Mouse (Mus musculus): ENCODE results near the gene Olfr884.

Gene Olfr884

GRCm38 (mm10) chr9:38046255-38046654, at the start of gene Olfr884:
Gene Olfr884, plus strand, starts transcription at chr9:38046555.
- DNase-seq (ENCODE audit: low read depth, low spot score): no peak

- DNase-seq (ENCODE audit: low read depth, low spot score): peak; percentile 9
Measured at GRCm38 (mm10) chr9:37998581-37999204, 47.7 kb upstream of the Olfr884 start.

- no peak for DNase-seq (ENCODE audit: low read depth, low spot score)
Measured at GRCm38 (mm10) chr9:38000021-38000420, 46.3 kb upstream of the Olfr884 start.

- no peak for DNase-seq (ENCODE audit: low read depth, low spot score)
Measured at GRCm38 (mm10) chr9:38025508-38025907, 20.8 kb upstream of the Olfr884 start, which contains the start of gene Olfr883. Gene Olfr883, plus strand, starts transcription at chr9:38025808.

- DNase-seq (ENCODE audit: low read depth, low spot score): no peak
Measured at GRCm38 (mm10) chr9:38061022-38061421, 14.7 kb downstream of the Olfr884 start, which contains the start of gene Olfr885. Gene Olfr885, plus strand, starts transcription at chr9:38061322.

GRCm38 (mm10) chr9:38083772-38084171, 37.4 kb downstream of the Olfr884 start, which contains the start of gene Olfr887:
Gene Olfr887, plus strand, starts transcription at chr9:38084072.
- no peak for DNase-seq (ENCODE audit: low read depth, low spot score)
